Mouse (Mus musculus): ENCODE measurements around the gene Usp2.

- TF ChIP-seq CTCF (IDR thresholded peaks at IDR 0.05; ENCODE audit: low read depth, low read length) (no peak), POLR2A (IDR thresholded peaks at IDR 0.05; ENCODE audit: insufficient read depth, low read length) (no peak), EP300 (IDR thresholded peaks at IDR 0.05; ENCODE audit: insufficient read depth, low read depth, low read length) (no peak)
Measured at GRCm38 (mm10) chr9:44143421-44143820, 76.6 kb downstream of the Usp2 start.

Data from ES-Bruce4 (cell line).